Mouse (Mus musculus) heart, adult 2 months (tissue): Measurements from ENCODE around the gene Pxmp4.

Experiments used
- EP300 ChIP-seq: fragments of 200-500 bp; IDR thresholded peaks from 2 replicates; pipeline ENCODE4 v1.6.1; 2011; ENCODE audit warnings: low read depth, low read length, control low read depth; ENCODE audit not compliant: insufficient read depth
- POLR2A ChIP-seq: fragments of 200-500 bp; IDR thresholded peaks from 2 replicates; pipeline ENCODE4 v1.6.1; 2011; ENCODE audit warnings: mild to moderate bottlenecking, low read depth, low read length, control low read depth; ENCODE audit not compliant: insufficient read depth

- no peak for TF ChIP-seq EP300
- TF ChIP-seq POLR2A = no peak
These were observed 32.2 kb downstream of the Pxmp4 start for GRCm38 (mm10) chr2:154571266-154571665.
